Mouse (Mus musculus): Measurements from ENCODE around the gene Olfr623. TPM values are rescaled to one million over a fixed set of nuclear protein-coding genes. Genes with fewer than 3 reads are reported as not detected.

The Olfr623 gene
- total RNA-seq (2023): not detected

GRCm38 (mm10) chr7:103663598-103663997 lies at the start of gene Olfr623:
Gene Olfr623, minus strand, starts transcription at chr7:103663698.

GRCm38 (mm10) chr7:103682420-103682819 lies 18.9 kb upstream of the Olfr623 start, which contains the start of gene Olfr625-ps1:
Gene Olfr625-ps1, plus strand, starts transcription at chr7:103682720.

GRCm38 (mm10) chr7:103671091-103671490 lies 7.6 kb upstream of the Olfr623 start, which contains the start of gene Olfr624:
Gene Olfr624, minus strand, starts transcription at chr7:103671191.

GRCm38 (mm10) chr7:103642602-103643001 lies 20.9 kb downstream of the Olfr623 start, which contains the start of gene Olfr622:
Gene Olfr622, minus strand, starts transcription at chr7:103642702.

GRCm38 (mm10) chr7:103612434-103612833 lies 51.1 kb downstream of the Olfr623 start, which contains the start of gene Olfr620:
Gene Olfr620, minus strand, starts transcription at chr7:103612534.

Other genes starting within 250 kb of the Olfr623 start
- gene Usp17lc, start 248.6 kb downstream of the Olfr623 start, total RNA-seq (2023): not detected
- gene Olfr605, start 218.3 kb downstream of the Olfr623 start, total RNA-seq (2023): not detected
- gene Olfr606, start 214.7 kb downstream of the Olfr623 start, total RNA-seq (2023): not detected
- not detected for gene Olfr607, start 199.5 kb downstream of the Olfr623 start, total RNA-seq (2023)
- gene Olfr608, start 193.8 kb downstream of the Olfr623 start, total RNA-seq (2023): not detected
- not detected for gene Olfr609, start 165.6 kb downstream of the Olfr623 start, total RNA-seq (2023)
- not detected for gene Olfr610, start 151.6 kb downstream of the Olfr623 start, total RNA-seq (2023)
- gene Olfr611, start 142.9 kb downstream of the Olfr623 start, total RNA-seq (2023): not detected
- gene Olfr612, start 121.0 kb downstream of the Olfr623 start, total RNA-seq (2023): not detected
- gene Olfr613, start 115.6 kb downstream of the Olfr623 start, total RNA-seq (2023): not detected
- not detected for gene Olfr615, start 107.6 kb downstream of the Olfr623 start, total RNA-seq (2023)
- not detected for gene Olfr616, start 94.6 kb downstream of the Olfr623 start, total RNA-seq (2023)
- not detected for gene Olfr617, start 90.6 kb downstream of the Olfr623 start, total RNA-seq (2023)
- gene Olfr618, start 73.6 kb downstream of the Olfr623 start, total RNA-seq (2023): not detected
- not detected for gene Olfr619, start 63.1 kb downstream of the Olfr623 start, total RNA-seq (2023)
- gene Olfr620, start 51.2 kb downstream of the Olfr623 start, total RNA-seq (2023): not detected
- not detected for gene Olfr622, start 21.0 kb downstream of the Olfr623 start, total RNA-seq (2023)
- not detected for gene Olfr624, start 7.5 kb upstream of the Olfr623 start, total RNA-seq (2023)
- not detected for gene Olfr625-ps1, start 19.0 kb upstream of the Olfr623 start, total RNA-seq (2023)
- gene Olfr243, start 51.0 kb upstream of the Olfr623 start, total RNA-seq (2023): not detected
- gene Olfr628, start 66.7 kb upstream of the Olfr623 start, total RNA-seq (2023): not detected
- not detected for gene Olfr629, start 81.2 kb upstream of the Olfr623 start, total RNA-seq (2023)
- gene Olfr630, start 93.6 kb upstream of the Olfr623 start, total RNA-seq (2023): not detected
- not detected for gene Olfr69, start 107.9 kb upstream of the Olfr623 start, total RNA-seq (2023)
- not detected for gene Olfr68, start 116.0 kb upstream of the Olfr623 start, total RNA-seq (2023)
- gene Olfr67, start 128.1 kb upstream of the Olfr623 start, total RNA-seq (2023): not detected
- 10 to 100 TPM in 1 of 2 experiments, 1 to 10 TPM in 1; 1.7 to 18.8 TPM for gene Hbb-bt, start 150.3 kb upstream of the Olfr623 start, total RNA-seq (2023)
- 100 to 1,000 TPM in 1 of 2 experiments, 10 to 100 TPM in 1; 19.6 to 139 TPM for gene Hbb-bs, start 164.4 kb upstream of the Olfr623 start, total RNA-seq (2023)
- gene Hbb-bh2, start 176.8 kb upstream of the Olfr623 start, total RNA-seq (2023): not detected
- gene Hbb-bh1, start 179.5 kb upstream of the Olfr623 start, total RNA-seq (2023): not detected
- gene Hbb-y, start 189.5 kb upstream of the Olfr623 start, total RNA-seq (2023): not detected
- not detected for gene Olfr66, start 222.6 kb upstream of the Olfr623 start, total RNA-seq (2023)
- gene Olfr64, start 230.8 kb upstream of the Olfr623 start, total RNA-seq (2023): not detected
- not detected for gene Olfr65, start 239.8 kb upstream of the Olfr623 start, total RNA-seq (2023)

All from monocyte, adult 59 days (primary cell).